Mouse (Mus musculus): Measurements from ENCODE around the gene Haus2. TPM values are rescaled to one million over a fixed set of nuclear protein-coding genes. Genes with fewer than 3 reads are reported as not detected.

The Haus2 gene
- polyA plus RNA-seq, 1 experiment from 2014 or later, result 17.6 TPM

DNA sequence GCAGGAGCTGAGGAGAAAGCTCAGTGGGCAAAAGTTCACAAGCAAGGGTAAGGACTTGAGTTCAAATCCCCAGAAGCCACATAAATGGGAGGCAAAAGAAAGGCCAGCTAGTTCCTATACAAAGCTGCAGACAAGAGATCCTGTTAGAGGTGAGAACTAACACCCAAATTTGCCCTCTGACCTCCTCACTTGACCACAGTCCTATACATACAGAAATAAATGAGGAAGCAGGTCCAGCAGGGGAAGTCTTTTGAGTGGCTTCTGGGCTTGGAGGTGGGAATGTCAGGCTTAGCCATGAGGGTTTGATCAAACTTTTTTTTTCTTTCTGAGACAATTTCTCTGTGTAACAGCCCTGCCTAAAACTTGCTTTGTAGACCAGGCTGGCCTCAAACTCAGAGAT, 13.7 kb downstream of the Haus2 start:
- DNase-seq, result no peak
- no peaks in the 10 kb centered on the region for H3K9me3 ChIP-seq (replicated peaks)
- H3K36me3 ChIP-seq, result peaks cover 26% of the 10 kb centered on the region
- H3K4me2 ChIP-seq, result no peak overlapping the region
- no peaks in the 10 kb centered on the region for H3K27me3 ChIP-seq
- ATAC-seq (ENCODE audit: low read depth), result no peak
- no peak overlapping the region for H3K4me3 ChIP-seq (replicated peaks)
- H3K9ac ChIP-seq, result no peak overlapping the region
- H3K4me1 ChIP-seq (replicated peaks), result no peaks in the 10 kb centered on the region
- H3K27ac ChIP-seq, result no peak overlapping the region

- DNase-seq, result no peak
- Histone ChIP-seq H3K27ac (no peak overlapping the region), H3K4me1 (replicated peaks) (peaks cover 41% of the 10 kb centered on the region), H3K4me3 (replicated peaks) (peak overlapping the region; percentile 60), H3K9ac (peak overlapping the region; percentile 14; the same call in 1 of the 2 replicates), H3K4me2 (peak overlapping the region; percentile 86), H3K27me3 (peaks cover 19% of the 10 kb centered on the region), H3K36me3 (no peaks in the 10 kb centered on the region), H3K9me3 (replicated peaks) (no peaks in the 10 kb centered on the region)
- WGBS (ENCODE audit: insufficient replicate concordance), result 29% methylated on average over 10 of the region's 10 CpGs
- ATAC-seq (ENCODE audit: low read depth), result no peak
Observed at GRCm38 (mm10) chr2:120628076-120628865, 19.1 kb downstream of the Haus2 start.

- Histone ChIP-seq H3K27me3 (peaks cover 19% of the 10 kb centered on the region), H3K4me3 (replicated peaks) (peak within 1 kb of the TSS; percentile 60), H3K4me1 (replicated peaks) (peaks cover 41% of the 10 kb centered on the region), H3K4me2 (peak within 1 kb of the TSS; percentile 86), H3K9me3 (replicated peaks) (no peaks in the 10 kb centered on the region), H3K36me3 (no peaks in the 10 kb centered on the region), H3K27ac (no peak within 1 kb of the TSS; the same call in 1 of the 2 replicates), H3K9ac (peak within 1 kb of the TSS; percentile 50)
- DNase-seq (peak; percentile 98), ATAC-seq (ENCODE audit: low read depth) (peak; percentile 99)
- 3% methylated on average over 35 of the region's 36 CpGs for WGBS (ENCODE audit: insufficient replicate concordance)
Observed at GRCm38 (mm10) chr2:120628886-120629735, 19.9 kb downstream of the Haus2 start, which contains the start of gene Stard9. Gene Stard9, plus strand, starts transcription at chr2:120629121.

- Histone ChIP-seq H3K36me3 (peaks cover 4% of the 10 kb centered on the region; the same call in 1 of the 2 replicates), H3K4me3 (replicated peaks) (no peak overlapping the region), H3K9ac (no peak overlapping the region), H3K9me3 (replicated peaks) (no peaks in the 10 kb centered on the region), H3K4me1 (replicated peaks) (peaks cover 41% of the 10 kb centered on the region), H3K27ac (no peak overlapping the region), H3K4me2 (peak overlapping the region; percentile 86), H3K27me3 (peaks cover 19% of the 10 kb centered on the region)
- ATAC-seq (ENCODE audit: low read depth) (no peak), DNase-seq (no peak)
- WGBS (ENCODE audit: insufficient replicate concordance), result 49% methylated on average over 2 of the region's 2 CpGs
Observed at GRCm38 (mm10) chr2:120630246-120630645, 21.1 kb downstream of the Haus2 start.

GRCm38 (mm10) chr2:120630655-120631054, 21.5 kb downstream of the Haus2 start:
- Histone ChIP-seq H3K36me3 (peaks cover 7% of the 10 kb centered on the region; the same call in 1 of the 2 replicates), H3K27ac (no peak overlapping the region), H3K27me3 (peaks cover 19% of the 10 kb centered on the region), H3K4me2 (peak overlapping the region; percentile 86), H3K4me3 (replicated peaks) (no peak overlapping the region), H3K4me1 (replicated peaks) (peaks cover 41% of the 10 kb centered on the region), H3K9me3 (replicated peaks) (no peaks in the 10 kb centered on the region), H3K9ac (no peak overlapping the region)
- WGBS (ENCODE audit: insufficient replicate concordance), result 29% methylated on average over 2 of the region's 2 CpGs
- no peak for ATAC-seq (ENCODE audit: low read depth)
- DNase-seq, result no peak

DNA sequence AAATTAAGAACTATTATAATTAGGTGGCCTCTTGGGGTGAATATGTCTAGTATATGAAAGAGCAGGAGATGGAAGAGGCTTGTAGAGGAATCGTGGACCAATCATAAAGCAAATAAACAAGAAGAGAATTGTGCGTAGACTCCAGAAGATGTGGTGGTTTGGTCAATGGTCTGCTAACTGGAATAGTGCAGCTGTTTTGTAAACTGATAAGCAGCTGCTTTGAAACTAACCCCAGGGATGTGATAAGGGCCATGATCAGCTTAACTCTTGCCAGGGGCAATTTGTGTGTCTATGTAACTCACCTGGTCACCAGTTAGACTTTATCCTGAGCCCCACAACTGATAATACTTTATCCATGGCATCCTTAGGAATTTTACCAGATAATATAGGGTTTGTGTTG, 22.3 kb downstream of the Haus2 start:
- Histone ChIP-seq H3K9me3 (replicated peaks) (no peaks in the 10 kb centered on the region), H3K27ac (no peak overlapping the region), H3K4me1 (replicated peaks) (peaks cover 41% of the 10 kb centered on the region), H3K36me3 (peaks cover 7% of the 10 kb centered on the region; the same call in 1 of the 2 replicates), H3K4me2 (peak overlapping the region; percentile 9; the same call in 1 of the 2 replicates), H3K9ac (no peak overlapping the region), H3K27me3 (peaks cover 19% of the 10 kb centered on the region), H3K4me3 (replicated peaks) (no peak overlapping the region)
- DNase-seq, result peak; percentile 64
- WGBS (ENCODE audit: insufficient replicate concordance), result 18% methylated on average over 2 of the region's 2 CpGs
- no peak for ATAC-seq (ENCODE audit: low read depth)

- Histone ChIP-seq H3K9ac (no peak overlapping the region), H3K9me3 (replicated peaks) (no peaks in the 10 kb centered on the region), H3K27ac (no peak overlapping the region), H3K36me3 (peaks cover 7% of the 10 kb centered on the region; the same call in 1 of the 2 replicates), H3K4me2 (peak overlapping the region; percentile 9), H3K4me1 (replicated peaks) (peaks cover 41% of the 10 kb centered on the region), H3K27me3 (peaks cover 19% of the 10 kb centered on the region), H3K4me3 (replicated peaks) (no peak overlapping the region)
- DNase-seq (no peak), ATAC-seq (ENCODE audit: low read depth) (no peak)
- 18% methylated on average over 4 of the region's 4 CpGs for WGBS (ENCODE audit: insufficient replicate concordance)
Observed at GRCm38 (mm10) chr2:120631957-120632356, 22.8 kb downstream of the Haus2 start.

GRCm38 (mm10) chr2:120640835-120641234, 31.7 kb downstream of the Haus2 start:
- 0 out of 2 replicates have a peak, but pooled peaks cover 4% of the 10 kb centered on the region for H3K27me3 ChIP-seq
- ATAC-seq (ENCODE audit: low read depth) (no peak), DNase-seq (no peak)
- WGBS (ENCODE audit: insufficient replicate concordance), result 75% methylated on average over 8 of the region's 8 CpGs
- H3K4me2 ChIP-seq, result no peak overlapping the region
- no peaks in the 10 kb centered on the region for H3K36me3 ChIP-seq
- no peak overlapping the region for H3K9ac ChIP-seq
- no peak overlapping the region for H3K4me3 ChIP-seq (replicated peaks)
- no peaks in the 10 kb centered on the region for H3K4me1 ChIP-seq (replicated peaks)
- no peak overlapping the region for H3K27ac ChIP-seq
- no peaks in the 10 kb centered on the region for H3K9me3 ChIP-seq (replicated peaks)

GRCm38 (mm10) chr2:120643836-120644235, 34.7 kb downstream of the Haus2 start:
- Histone ChIP-seq H3K9me3 (replicated peaks) (no peaks in the 10 kb centered on the region), H3K4me2 (no peak overlapping the region), H3K9ac (no peak overlapping the region), H3K4me3 (replicated peaks) (no peak overlapping the region), H3K27ac (no peak overlapping the region), H3K4me1 (replicated peaks) (no peaks in the 10 kb centered on the region), H3K27me3 (0 out of 2 replicates have a peak, but pooled peaks cover 4% of the 10 kb centered on the region), H3K36me3 (no peaks in the 10 kb centered on the region)
- 64% methylated on average over 7 of the region's 7 CpGs for WGBS (ENCODE audit: insufficient replicate concordance)
- ATAC-seq (ENCODE audit: low read depth) (no peak), DNase-seq (no peak)

DNA sequence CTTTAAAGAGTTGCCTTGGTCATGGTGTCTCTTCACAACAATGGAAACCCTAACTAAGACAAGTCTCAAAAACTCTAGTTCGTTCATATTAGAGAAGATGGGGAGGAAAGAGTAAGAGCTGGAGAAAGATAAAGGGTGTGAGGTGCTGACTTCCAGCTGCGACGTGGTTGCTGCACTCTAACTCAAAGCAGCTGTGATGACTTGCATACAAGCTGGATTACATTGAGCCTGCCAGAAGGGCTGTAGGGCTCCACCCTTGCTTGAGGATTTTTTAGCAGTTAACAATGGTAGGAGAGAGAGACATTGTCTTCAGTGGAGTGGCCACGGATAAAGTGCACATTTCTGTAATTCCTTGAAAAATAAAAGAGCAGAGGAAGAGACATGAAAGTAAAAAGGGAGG, 37.6 kb downstream of the Haus2 start:
- Histone ChIP-seq H3K27ac (no peak overlapping the region), H3K4me1 (replicated peaks) (no peaks in the 10 kb centered on the region), H3K9ac (no peak overlapping the region), H3K9me3 (replicated peaks) (no peaks in the 10 kb centered on the region), H3K36me3 (no peaks in the 10 kb centered on the region), H3K4me3 (replicated peaks) (no peak overlapping the region), H3K4me2 (no peak overlapping the region), H3K27me3 (0 out of 2 replicates have a peak, but pooled peaks cover 4% of the 10 kb centered on the region)
- ATAC-seq (ENCODE audit: low read depth) (no peak), DNase-seq (no peak)
- WGBS (ENCODE audit: insufficient replicate concordance), result 51% methylated on average over 4 of the region's 4 CpGs

DNA sequence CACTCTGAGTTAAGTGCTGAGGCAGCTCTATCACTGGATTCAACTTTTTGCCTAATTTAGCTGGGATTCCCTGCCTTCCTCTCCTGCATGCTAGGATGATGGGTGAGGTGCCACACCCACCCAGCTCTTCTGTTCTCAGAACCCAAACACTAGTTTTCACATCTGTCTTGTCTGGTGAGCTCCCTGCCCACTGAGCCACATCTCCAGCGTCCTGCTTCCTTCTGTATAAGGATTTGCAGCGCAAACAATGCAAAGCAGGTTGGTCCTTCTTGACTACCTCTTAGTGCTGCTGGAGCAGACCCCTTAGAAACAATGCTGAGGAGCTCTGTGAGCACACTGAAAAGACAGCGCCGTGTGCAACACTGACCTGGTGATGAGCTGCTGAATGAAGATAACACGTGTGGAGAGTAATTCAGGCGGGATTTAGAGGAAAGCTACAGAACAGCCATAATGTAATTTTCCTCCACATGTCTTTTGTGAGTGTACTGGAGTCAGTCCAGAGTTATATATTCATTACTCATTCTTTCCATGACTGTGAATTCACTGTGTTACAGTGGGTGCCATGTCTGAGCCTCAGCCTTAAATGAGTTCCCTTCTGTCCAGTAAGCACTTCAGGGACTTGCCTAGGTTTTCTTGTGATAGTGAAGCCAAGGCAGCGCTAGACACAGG, 43.2 kb downstream of the Haus2 start:
- Histone ChIP-seq H3K36me3 (no peaks in the 10 kb centered on the region), H3K4me2 (no peak overlapping the region), H3K9ac (no peak overlapping the region), H3K9me3 (replicated peaks) (no peaks in the 10 kb centered on the region), H3K27me3 (no peaks in the 10 kb centered on the region), H3K4me3 (replicated peaks) (no peak overlapping the region), H3K27ac (0 out of 2 replicates have a peak overlapping the region, but pooled peaks have one; percentile 39), H3K4me1 (replicated peaks) (peaks cover 29% of the 10 kb centered on the region)
- WGBS (ENCODE audit: insufficient replicate concordance), result 45% methylated on average over 7 of the region's 7 CpGs
- ATAC-seq (ENCODE audit: low read depth) (no peak), DNase-seq (no peak)
